Mouse (Mus musculus) spleen, adult 2 months (tissue): ENCODE measurements around the gene Hmga1b. TPM values are rescaled to one million over a fixed set of nuclear protein-coding genes. Genes with fewer than 3 reads are reported as not detected.
A peak's percentile ranks its signal among the peaks of the same experiment; 100 is the strongest.
"Not testable (repeated sequence)": the region's sequence is repeated elsewhere in the genome, so short reads cannot be mapped to it uniquely, and the experiment has no call there.

Experiments used
- DNase-seq, 2 experiments: peaks; one replicate each; pipeline versions ENCODE4 v3.0.0 to v3.0.0-alpha.2; 2012 to 2021; ENCODE audit warnings: low spot score in 2 of 2, low read depth in 1 of 2
- H3K27ac ChIP-seq: fragments of 200-500 bp; 2 replicates; pipeline ENCODE4 v1.5.1; 2012; ENCODE audit warnings: low read length, inconsistent platforms; ENCODE audit not compliant: insufficient read depth
- H3K27me3 ChIP-seq: fragments of 200-500 bp; 2 replicates; pipeline ENCODE4 v1.6.1; 2012; ENCODE audit warnings: mild to moderate bottlenecking, moderate library complexity, low read length, inconsistent platforms; ENCODE audit not compliant: control insufficient read depth, insufficient read depth
- H3K36me3 ChIP-seq: fragments of 200-500 bp; 2 replicates; pipeline ENCODE4 v1.6.1; 2012; ENCODE audit warnings: mild to moderate bottlenecking, low read length, inconsistent platforms; ENCODE audit not compliant: control insufficient read depth, insufficient read depth
- H3K4me1 ChIP-seq: fragments of 200-500 bp; 2 replicates; pipeline ENCODE4 v1.6.1; 2011; ENCODE audit warnings: inconsistent platforms; ENCODE audit not compliant: control insufficient read depth, insufficient read depth, insufficient read length
- H3K4me3 ChIP-seq: fragments of 200-500 bp; 2 replicates; pipeline ENCODE4 v1.5.1; 2011; ENCODE audit warnings: mild to moderate bottlenecking, inconsistent platforms; ENCODE audit not compliant: insufficient read depth, insufficient read length; ENCODE audit errors: extremely low read depth
- CTCF ChIP-seq: fragments of 200-500 bp; IDR thresholded peaks from 2 replicates; pipeline ENCODE4 v1.5.1; 2011; ENCODE audit warnings: mild to moderate bottlenecking, inconsistent platforms; ENCODE audit not compliant: insufficient read depth, insufficient read length, insufficient replicate concordance; ENCODE audit errors: extremely low read depth
- POLR2A ChIP-seq: fragments of 200-500 bp; IDR thresholded peaks from 2 replicates; pipeline ENCODE4 v1.6.1; 2011; ENCODE audit warnings: low read depth, low read length, inconsistent platforms
- WGBS: fragments of 180-500 bp; shearing (Covaris S2); methylation state at CpG from one replicate; pipeline ENCODE4 v1.1.7; 2018; 5-methylcytosine and 5-hydroxymethylcytosine counted together
- polyA plus RNA-seq: library from polyadenylated mRNA; depleted of rRNA; stranded (reverse); fragments of >200 nt; gene quantifications from 2 replicates; pipeline ENCODE4 v1.2.3, GENCODE M21; 2012

The Hmga1b gene
- polyA plus RNA-seq, 1 experiment, result 0.84 TPM

DNA sequence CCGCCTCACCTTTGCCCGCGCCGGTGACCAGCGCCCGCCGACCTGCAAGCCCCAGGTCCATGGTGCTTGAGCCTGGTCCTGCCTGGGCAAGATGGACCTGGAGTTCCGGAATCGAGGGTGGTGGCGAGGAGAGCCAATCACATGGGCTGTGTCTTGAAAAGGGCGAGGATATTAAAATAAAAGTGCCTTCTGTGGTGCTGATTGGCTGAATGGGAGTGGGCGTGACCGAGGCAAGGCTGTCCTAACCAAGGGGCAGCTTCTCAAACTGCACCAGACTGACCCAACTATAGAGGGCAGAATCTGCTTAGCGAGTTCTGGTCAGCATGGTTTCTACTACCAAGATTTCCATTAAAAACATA is 35.4 kb upstream of the Hmga1b start, which contains the start of gene Dcxr:
TSS of gene Dcxr (minus strand) at position 113 of the 359 bp plus-strand sequence.
- under 1% methylated on average over 14 of the region's 14 CpGs for WGBS
- peak within 1 kb of the TSS; percentile 72 for H3K4me3 ChIP-seq
- no peak within 1 kb of the TSS for H3K27ac ChIP-seq

DNA sequence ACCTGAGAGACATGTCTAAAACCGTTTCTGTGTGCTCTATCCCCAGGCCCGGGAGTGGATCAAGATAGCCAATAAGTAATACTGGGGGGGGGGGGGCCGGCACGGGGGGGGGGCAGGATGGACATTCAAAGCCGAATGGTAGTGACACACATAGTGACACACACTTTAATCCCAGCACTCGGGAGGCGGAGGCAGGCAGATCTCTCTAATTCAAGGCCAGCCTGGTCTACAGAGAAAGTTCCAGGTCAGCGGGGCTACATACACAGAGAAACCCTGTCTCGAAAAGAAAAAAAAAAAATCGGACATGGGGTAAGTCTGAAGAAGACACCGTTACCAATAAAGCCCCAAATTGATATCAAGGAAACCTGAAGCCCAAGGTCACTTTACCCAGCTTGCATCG is 35.0 kb upstream of the Hmga1b start:
- Histone ChIP-seq H3K4me1 (peaks cover 7% of the 10 kb centered on the region; the same call in 1 of the 2 replicates), H3K27me3 (no peaks in the 10 kb centered on the region), H3K27ac (no peak overlapping the region), H3K36me3 (no peaks in the 10 kb centered on the region; the same call in 1 of the 2 replicates), H3K4me3 (no peak overlapping the region)
- DNase-seq, result no peak
- no peak for TF ChIP-seq POLR2A
- TF ChIP-seq CTCF, result no peak
- 61% methylated on average over 12 of the region's 12 CpGs for WGBS

More for the DNA sequence above, 35.4 kb upstream of the Hmga1b start, which contains the start of gene Dcxr:
- Histone ChIP-seq H3K36me3 (no peaks in the 10 kb centered on the region; the same call in 1 of the 2 replicates), H3K27me3 (peaks cover 4% of the 10 kb centered on the region; the same call in 1 of the 2 replicates), H3K4me1 (peaks cover 7% of the 10 kb centered on the region; the same call in 1 of the 2 replicates)
- peak; percentile 47 to 83 for DNase-seq
- TF ChIP-seq CTCF (no peak), POLR2A (no peak; the same call in 1 of the 2 replicates)

DNA sequence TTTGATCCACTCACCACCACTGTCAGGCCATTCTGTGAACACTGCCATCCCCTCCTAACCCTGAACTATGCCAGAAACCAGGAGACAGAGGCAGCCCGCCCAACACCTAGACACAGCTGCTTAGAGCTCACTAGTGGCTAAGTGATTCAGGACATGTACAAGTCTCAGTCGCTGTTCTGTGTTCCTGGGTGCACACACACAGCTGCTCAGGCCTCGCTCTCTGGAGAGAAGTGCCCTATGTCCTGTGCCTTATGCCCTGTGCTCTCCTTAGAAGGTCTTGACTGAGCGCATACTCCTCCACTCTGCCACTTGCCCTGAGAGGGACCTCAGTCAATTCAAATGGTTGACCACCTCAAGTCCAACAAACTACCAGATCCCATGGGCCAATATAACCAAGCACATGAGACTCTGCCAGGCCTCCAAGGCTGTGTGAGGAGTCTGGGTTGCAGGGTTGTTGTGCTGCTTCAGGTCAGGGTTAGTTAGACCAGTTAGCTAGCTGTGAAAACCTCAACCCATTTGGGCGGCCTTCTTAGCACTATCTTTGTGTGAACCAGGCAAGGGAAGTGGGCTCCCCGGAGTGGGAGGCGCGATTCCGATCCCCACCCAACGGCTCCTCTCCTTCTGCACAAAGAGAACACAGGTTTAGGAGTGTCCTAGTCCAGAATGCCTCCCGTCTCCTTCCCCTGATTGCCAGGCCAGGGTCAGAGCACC is 33.9 kb upstream of the Hmga1b start:
- H3K36me3 ChIP-seq, result no peaks in the 10 kb centered on the region; the same call in 1 of the 2 replicates
- WGBS, result 91% methylated on average over 11 of the region's 11 CpGs
- no peak for DNase-seq

DNA sequence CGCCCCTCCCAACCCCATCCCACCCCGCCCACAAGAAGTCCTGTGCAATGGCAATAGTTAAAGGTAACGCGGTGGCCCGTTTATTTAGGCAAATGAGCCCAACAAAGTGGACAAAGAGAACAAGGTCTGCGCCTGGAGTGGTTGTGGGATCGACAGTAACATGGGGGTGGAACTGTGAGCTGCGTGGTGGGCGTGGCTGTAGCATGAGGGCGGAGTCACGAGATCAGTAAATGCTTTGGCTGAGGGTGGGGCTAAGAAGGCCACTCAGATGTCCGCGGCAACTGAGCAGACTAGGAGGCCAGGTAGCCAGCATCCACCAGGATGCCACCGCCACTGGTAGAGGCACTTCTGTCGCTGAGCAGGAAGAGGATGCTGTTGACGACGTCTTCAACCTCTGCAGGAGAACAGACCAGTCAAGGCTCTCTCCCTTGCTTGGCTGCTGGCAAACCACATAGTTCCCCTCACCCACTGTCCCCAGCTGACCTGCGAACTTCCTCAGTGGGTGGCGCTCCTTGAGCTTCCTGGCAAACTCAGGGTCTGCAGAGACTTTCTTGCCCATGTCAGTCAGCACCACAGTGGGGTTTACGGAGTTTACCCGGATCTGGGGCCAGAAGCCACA is 33.1 kb upstream of the Hmga1b start:
- DNase-seq, result peak in 1 of 2 experiments; percentile 32
- not testable (repeated sequence) for H3K4me1 ChIP-seq, H3K36me3 ChIP-seq, H3K27me3 ChIP-seq
- 5% methylated on average over 18 of the region's 21 CpGs for WGBS
- Histone ChIP-seq H3K27ac (peak overlapping the region; percentile 33; the same call in 1 of the 2 replicates), H3K4me3 (peak overlapping the region; percentile 16; the same call in 1 of the 2 replicates)

More for the DNA sequence above, 33.9 kb upstream of the Hmga1b start:
- peaks cover 7% of the 10 kb centered on the region; the same call in 1 of the 2 replicates for H3K4me1 ChIP-seq
- no peak overlapping the region for H3K27ac ChIP-seq
- no peak for TF ChIP-seq POLR2A
- TF ChIP-seq CTCF, result no peak
- H3K27me3 ChIP-seq, result no peaks in the 10 kb centered on the region
- no peak overlapping the region for H3K4me3 ChIP-seq

DNA sequence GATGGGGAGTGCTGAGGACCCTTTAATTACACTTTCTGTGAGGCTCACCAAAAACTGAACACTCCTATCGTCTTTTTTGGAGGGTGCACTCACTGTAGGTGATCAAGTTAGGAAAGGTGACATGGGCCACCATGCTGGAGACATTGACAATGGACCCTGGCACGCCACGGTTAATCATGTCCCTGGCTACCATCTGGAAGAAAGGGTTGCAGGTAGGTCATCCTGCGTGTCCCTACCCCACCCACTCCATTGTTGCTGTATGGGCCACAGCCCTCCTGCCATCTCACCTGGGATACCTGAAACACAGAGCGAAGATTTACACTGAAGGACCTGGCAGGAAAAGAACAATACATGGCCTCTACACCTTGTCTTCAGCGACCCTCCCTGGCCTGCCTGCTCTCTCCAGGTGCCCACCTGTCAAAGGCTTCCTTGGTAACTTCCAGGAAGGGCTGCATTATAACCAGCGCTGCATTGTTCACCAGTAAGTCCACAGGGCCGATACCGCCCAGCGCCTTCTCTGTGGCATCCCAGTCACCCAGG is 32.2 kb upstream of the Hmga1b start:
- Histone ChIP-seq H3K4me3 (no peak overlapping the region), H3K27ac (no peak overlapping the region), H3K36me3 (no peaks in the 10 kb centered on the region; the same call in 1 of the 2 replicates), H3K4me1 (peaks cover 7% of the 10 kb centered on the region; the same call in 1 of the 2 replicates), H3K27me3 (no peaks in the 10 kb centered on the region)
- no peak for DNase-seq
- TF ChIP-seq CTCF (no peak), POLR2A (no peak)
- WGBS, result 91% methylated on average over 10 of the region's 10 CpGs

DNA sequence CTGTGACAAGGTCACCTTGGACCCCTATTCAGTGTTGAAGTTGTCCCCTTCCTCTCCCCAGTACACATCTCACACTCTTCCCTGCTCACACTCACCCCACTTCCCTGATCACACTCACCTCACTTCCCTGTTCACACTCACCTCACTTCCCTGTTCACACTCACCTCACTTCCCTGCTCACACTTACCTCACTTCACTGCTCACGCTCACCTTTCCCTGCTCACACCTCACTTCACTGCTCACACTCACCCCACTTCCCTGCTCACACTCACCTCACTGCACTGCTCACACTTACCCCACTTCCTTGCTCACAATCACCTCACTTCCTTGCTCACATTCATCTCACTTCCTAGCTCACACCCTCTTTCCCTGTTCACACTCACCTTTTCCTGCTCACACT is 31.2 kb upstream of the Hmga1b start:
- Histone ChIP-seq H3K4me3 (no peak overlapping the region), H3K36me3 (no peaks in the 10 kb centered on the region), H3K4me1 (peaks cover 4% of the 10 kb centered on the region; the same call in 1 of the 2 replicates), H3K27me3 (no peaks in the 10 kb centered on the region), H3K27ac (no peak overlapping the region)
- 94% methylated on average over 1 of the region's 1 CpGs for WGBS
- TF ChIP-seq CTCF (no peak), POLR2A (no peak)
- no peak for DNase-seq
